Mouse (Mus musculus): Measurements from ENCODE around the gene Tcf25. TPM values are rescaled to one million over a fixed set of nuclear protein-coding genes. Genes with fewer than 3 reads are reported as not detected.
A peak's percentile ranks its signal among the peaks of the same experiment; 100 is the strongest.

Gene Tcf25
- polyA plus RNA-seq, 1 experiment = 239 TPM

DNA sequence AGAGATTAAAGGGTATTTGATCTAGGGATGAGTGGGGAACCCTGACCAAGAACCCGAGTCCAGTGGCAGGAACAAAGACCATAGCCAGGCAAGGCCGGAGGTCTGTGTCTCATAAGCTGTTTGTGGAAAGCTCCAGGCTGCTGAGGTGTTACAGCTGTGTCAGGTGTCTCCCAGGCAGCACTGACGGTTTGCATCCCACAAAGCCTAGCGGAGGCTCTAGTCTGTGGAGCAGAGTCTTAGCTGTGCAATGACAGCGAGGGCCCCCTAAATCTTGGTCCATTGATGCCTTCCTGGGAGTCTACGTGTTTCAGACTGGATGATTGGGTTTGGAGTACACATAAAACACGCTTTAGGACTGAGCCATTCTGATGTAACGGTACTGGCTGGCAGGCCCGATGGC is 28.4 kb downstream of the Tcf25 start:
- no peaks in the 10 kb centered on the region for H3K27me3 ChIP-seq (ENCODE audit: control insufficient read depth, insufficient read depth, low read length, poor library complexity, severe bottlenecking)
- peaks cover 13% of the 10 kb centered on the region for H3K36me3 ChIP-seq (ENCODE audit: control insufficient read depth, insufficient read depth, low read length, poor library complexity, severe bottlenecking)
- no peak overlapping the region for H3K4me3 ChIP-seq (ENCODE audit: low read depth, low read length)
- H3K9ac ChIP-seq (ENCODE audit: low read depth, poor library complexity, severe bottlenecking) = no peak overlapping the region
- no peak overlapping the region for H3K27ac ChIP-seq (ENCODE audit: insufficient read depth, low read length)
- no peaks in the 10 kb centered on the region for H3K9me3 ChIP-seq (replicated peaks; ENCODE audit: control insufficient read depth, insufficient read depth, low read length, poor library complexity, severe bottlenecking)
- no peaks in the 10 kb centered on the region for H3K4me1 ChIP-seq (ENCODE audit: control insufficient read depth, insufficient read depth, low read length)
- TF ChIP-seq EP300 (IDR thresholded peaks at IDR 0.05; ENCODE audit: insufficient read depth, low read depth, low read length) (no peak), CTCF (IDR thresholded peaks at IDR 0.05; ENCODE audit: low read depth, low read length) (no peak), POLR2A (IDR thresholded peaks at IDR 0.05; ENCODE audit: insufficient read depth, low read length) (no peak)

DNA sequence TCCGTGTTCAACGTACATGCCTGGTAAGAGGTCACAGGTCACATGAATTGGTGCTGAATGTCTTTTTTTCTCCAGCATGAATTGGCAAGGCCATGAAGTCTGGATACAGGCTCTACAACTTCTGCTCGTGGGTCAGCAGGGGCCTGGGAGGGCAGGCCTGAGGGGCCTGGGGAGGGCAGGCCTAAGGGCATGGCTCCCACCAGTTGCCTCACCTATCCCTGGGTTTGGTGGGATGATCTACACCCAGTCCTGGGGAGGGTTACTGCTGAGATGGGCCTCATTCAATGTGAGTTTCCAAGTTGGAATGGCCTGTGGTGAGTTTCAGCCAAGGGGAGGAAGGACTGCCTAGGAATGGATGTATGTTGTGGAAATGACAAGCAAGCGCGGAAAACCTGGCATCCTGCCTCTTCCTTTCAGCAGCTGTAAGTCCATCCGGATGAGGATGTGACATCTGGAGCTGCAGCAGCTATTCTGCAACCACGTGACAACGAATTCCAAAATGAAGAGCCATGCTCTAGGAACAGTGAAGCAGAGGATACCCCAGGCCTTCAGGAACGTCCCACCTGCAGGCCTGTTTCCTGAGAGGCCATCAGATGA is 29.3 kb downstream of the Tcf25 start:
- H3K27ac ChIP-seq (ENCODE audit: insufficient read depth, low read length) = no peak overlapping the region
- H3K36me3 ChIP-seq (ENCODE audit: control insufficient read depth, insufficient read depth, low read length, poor library complexity, severe bottlenecking) = peaks cover 13% of the 10 kb centered on the region
- TF ChIP-seq CTCF (IDR thresholded peaks at IDR 0.05; ENCODE audit: low read depth, low read length) (no peak), POLR2A (IDR thresholded peaks at IDR 0.05; ENCODE audit: insufficient read depth, low read length) (no peak), EP300 (IDR thresholded peaks at IDR 0.05; ENCODE audit: insufficient read depth, low read depth, low read length) (no peak)
- peaks cover 2% of the 10 kb centered on the region for H3K4me1 ChIP-seq (ENCODE audit: control insufficient read depth, insufficient read depth, low read length)
- H3K27me3 ChIP-seq (ENCODE audit: control insufficient read depth, insufficient read depth, low read length, poor library complexity, severe bottlenecking) = no peaks in the 10 kb centered on the region
- H3K9ac ChIP-seq (ENCODE audit: low read depth, poor library complexity, severe bottlenecking) = no peak overlapping the region
- no peaks in the 10 kb centered on the region for H3K9me3 ChIP-seq (replicated peaks; ENCODE audit: control insufficient read depth, insufficient read depth, low read length, poor library complexity, severe bottlenecking)
- H3K4me3 ChIP-seq (ENCODE audit: low read depth, low read length) = no peak overlapping the region

DNA sequence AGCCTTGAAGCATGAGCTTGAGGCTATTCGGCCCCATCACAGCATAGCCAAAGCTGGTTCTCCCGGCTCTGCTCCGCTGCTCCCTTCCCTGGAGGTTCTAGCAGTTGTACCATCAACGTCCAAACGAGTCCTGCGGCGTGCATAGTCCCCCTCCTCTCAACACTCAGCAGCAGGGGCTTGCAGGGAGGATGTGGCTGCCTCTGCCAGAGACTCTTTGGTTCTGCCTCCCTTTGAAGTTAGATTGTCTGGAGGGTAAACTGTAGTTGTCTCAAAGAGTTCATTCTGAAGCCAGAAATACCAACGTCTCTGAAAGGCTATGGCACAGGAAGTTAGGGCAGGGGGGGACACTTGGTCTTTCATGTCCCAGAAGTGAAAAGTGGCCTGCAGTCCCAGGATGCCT is 31.0 kb downstream of the Tcf25 start:
- H3K27me3 ChIP-seq (ENCODE audit: control insufficient read depth, insufficient read depth, low read length, poor library complexity, severe bottlenecking) = no peaks in the 10 kb centered on the region
- H3K4me3 ChIP-seq (ENCODE audit: low read depth, low read length) = no peak overlapping the region
- no peak overlapping the region for H3K9ac ChIP-seq (ENCODE audit: low read depth, poor library complexity, severe bottlenecking)
- no peaks in the 10 kb centered on the region for H3K9me3 ChIP-seq (replicated peaks; ENCODE audit: control insufficient read depth, insufficient read depth, low read length, poor library complexity, severe bottlenecking)
- H3K27ac ChIP-seq (ENCODE audit: insufficient read depth, low read length) = no peak overlapping the region
- peaks cover under 1% of the 10 kb centered on the region; the same call in 1 of the 2 replicates for H3K36me3 ChIP-seq (ENCODE audit: control insufficient read depth, insufficient read depth, low read length, poor library complexity, severe bottlenecking)
- TF ChIP-seq POLR2A (IDR thresholded peaks at IDR 0.05; ENCODE audit: insufficient read depth, low read length) = no peak
- no peak for TF ChIP-seq CTCF (IDR thresholded peaks at IDR 0.05; ENCODE audit: low read depth, low read length)
- no peak for TF ChIP-seq EP300 (IDR thresholded peaks at IDR 0.05; ENCODE audit: insufficient read depth, low read depth, low read length)
- H3K4me1 ChIP-seq (ENCODE audit: control insufficient read depth, insufficient read depth, low read length) = peaks cover 4% of the 10 kb centered on the region

DNA sequence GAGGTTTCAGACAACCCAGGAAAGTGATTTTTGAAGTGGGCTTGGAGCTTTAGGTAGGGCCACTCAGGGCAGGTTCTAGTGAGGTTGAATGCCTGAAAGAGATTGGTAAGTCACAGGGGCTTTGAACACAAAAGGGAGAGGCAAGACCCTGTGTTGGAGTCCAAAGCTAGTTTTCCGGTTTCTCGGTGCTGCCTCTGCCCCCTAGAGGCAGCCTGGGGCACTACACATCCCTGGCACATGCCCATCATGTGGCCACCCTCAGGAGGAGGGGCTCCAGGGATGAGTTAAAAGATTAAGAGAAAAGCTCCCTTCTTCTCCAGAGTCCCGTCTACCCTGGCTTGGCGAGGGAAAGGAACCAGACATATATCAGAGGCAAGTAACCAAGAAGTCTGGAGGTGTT is 33.2 kb downstream of the Tcf25 start, which contains the start of gene Mc1r:
Mc1r (plus strand) TSS at position 322 of the 400 bp plus-strand sequence.
- H3K27me3 ChIP-seq (ENCODE audit: control insufficient read depth, insufficient read depth, low read length, poor library complexity, severe bottlenecking) = no peaks in the 10 kb centered on the region
- H3K4me3 ChIP-seq (ENCODE audit: low read depth, low read length) = no peak within 1 kb of the TSS
- no peak within 1 kb of the TSS for H3K27ac ChIP-seq (ENCODE audit: insufficient read depth, low read length)
- TF ChIP-seq CTCF (IDR thresholded peaks at IDR 0.05; ENCODE audit: low read depth, low read length) = peak; percentile 91
- TF ChIP-seq EP300 (IDR thresholded peaks at IDR 0.05; ENCODE audit: insufficient read depth, low read depth, low read length) = no peak
- TF ChIP-seq POLR2A (IDR thresholded peaks at IDR 0.05; ENCODE audit: insufficient read depth, low read length) = no peak
- H3K9me3 ChIP-seq (replicated peaks; ENCODE audit: control insufficient read depth, insufficient read depth, low read length, poor library complexity, severe bottlenecking) = no peaks in the 10 kb centered on the region
- peaks cover 4% of the 10 kb centered on the region for H3K4me1 ChIP-seq (ENCODE audit: control insufficient read depth, insufficient read depth, low read length)
- no peak within 1 kb of the TSS for H3K9ac ChIP-seq (ENCODE audit: low read depth, poor library complexity, severe bottlenecking)
- H3K36me3 ChIP-seq (ENCODE audit: control insufficient read depth, insufficient read depth, low read length, poor library complexity, severe bottlenecking) = no peaks in the 10 kb centered on the region

DNA sequence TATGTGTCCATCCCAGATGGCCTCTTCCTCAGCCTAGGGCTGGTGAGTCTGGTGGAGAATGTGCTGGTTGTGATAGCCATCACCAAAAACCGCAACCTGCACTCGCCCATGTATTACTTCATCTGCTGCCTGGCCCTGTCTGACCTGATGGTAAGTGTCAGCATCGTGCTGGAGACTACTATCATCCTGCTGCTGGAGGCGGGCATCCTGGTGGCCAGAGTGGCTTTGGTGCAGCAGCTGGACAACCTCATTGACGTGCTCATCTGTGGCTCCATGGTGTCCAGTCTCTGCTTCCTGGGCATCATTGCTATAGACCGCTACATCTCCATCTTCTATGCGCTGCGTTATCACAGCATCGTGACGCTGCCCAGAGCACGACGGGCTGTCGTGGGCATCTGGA is 34.1 kb downstream of the Tcf25 start:
- Histone ChIP-seq H3K9ac (ENCODE audit: low read depth, poor library complexity, severe bottlenecking) (no peak overlapping the region), H3K27ac (ENCODE audit: insufficient read depth, low read length) (no peak overlapping the region), H3K27me3 (ENCODE audit: control insufficient read depth, insufficient read depth, low read length, poor library complexity, severe bottlenecking) (no peaks in the 10 kb centered on the region), H3K4me3 (ENCODE audit: low read depth, low read length) (no peak overlapping the region), H3K36me3 (ENCODE audit: control insufficient read depth, insufficient read depth, low read length, poor library complexity, severe bottlenecking) (no peaks in the 10 kb centered on the region), H3K9me3 (replicated peaks; ENCODE audit: control insufficient read depth, insufficient read depth, low read length, poor library complexity, severe bottlenecking) (no peaks in the 10 kb centered on the region), H3K4me1 (ENCODE audit: control insufficient read depth, insufficient read depth, low read length) (peaks cover 4% of the 10 kb centered on the region)
- TF ChIP-seq POLR2A (IDR thresholded peaks at IDR 0.05; ENCODE audit: insufficient read depth, low read length) = no peak

DNA sequence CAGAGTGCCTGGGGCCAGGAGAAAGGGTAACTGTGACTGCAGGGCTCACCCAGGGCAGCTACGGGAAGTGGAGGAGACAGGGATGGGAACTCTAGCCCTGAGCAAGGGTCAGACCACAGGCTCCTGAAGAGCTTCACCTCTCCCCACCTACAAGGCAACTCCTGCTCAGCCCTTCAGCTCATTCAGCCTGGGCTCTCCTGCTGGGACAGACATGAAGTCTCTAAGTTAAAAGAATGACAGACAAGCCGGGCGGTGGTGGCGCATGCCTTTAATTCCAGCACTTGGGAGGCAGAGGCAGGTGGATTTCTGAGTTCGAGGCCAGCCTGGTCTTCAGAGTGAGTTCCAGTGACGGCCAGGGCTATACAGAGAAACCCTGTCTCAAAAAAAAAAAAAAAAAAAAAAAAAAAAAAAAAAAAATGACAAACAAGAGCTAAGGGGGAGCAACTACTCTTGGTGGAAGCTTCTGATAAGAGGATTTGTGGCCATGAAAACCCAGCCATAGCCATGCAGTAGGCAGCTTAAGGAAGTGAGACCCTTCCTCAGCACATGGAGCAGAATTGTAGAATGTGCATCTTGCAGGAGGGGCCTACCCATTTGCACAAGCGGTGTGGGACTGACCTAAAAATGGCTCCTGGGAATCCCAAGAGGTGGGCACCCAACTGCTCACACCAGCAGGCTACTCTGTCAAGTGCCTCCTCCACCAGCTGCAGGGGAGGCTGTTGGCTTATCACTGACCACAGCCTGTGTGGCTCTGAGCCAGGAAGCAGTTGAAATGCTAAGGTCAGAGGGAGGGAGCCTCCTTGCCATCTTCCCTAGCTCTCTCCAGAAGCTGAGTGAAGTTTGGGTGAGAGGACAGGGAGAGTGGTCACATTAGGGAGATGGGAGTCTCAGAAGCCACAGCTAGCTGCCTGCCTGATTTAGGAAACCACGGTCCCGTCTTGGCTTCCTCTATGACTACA is 35.3 kb downstream of the Tcf25 start:
- Histone ChIP-seq H3K27me3 (ENCODE audit: control insufficient read depth, insufficient read depth, low read length, poor library complexity, severe bottlenecking) (no peaks in the 10 kb centered on the region), H3K27ac (ENCODE audit: insufficient read depth, low read length) (no peak overlapping the region), H3K4me3 (ENCODE audit: low read depth, low read length) (no peak overlapping the region), H3K4me1 (ENCODE audit: control insufficient read depth, insufficient read depth, low read length) (peaks cover 8% of the 10 kb centered on the region), H3K36me3 (ENCODE audit: control insufficient read depth, insufficient read depth, low read length, poor library complexity, severe bottlenecking) (no peaks in the 10 kb centered on the region), H3K9ac (ENCODE audit: low read depth, poor library complexity, severe bottlenecking) (no peak overlapping the region), H3K9me3 (replicated peaks; ENCODE audit: control insufficient read depth, insufficient read depth, low read length, poor library complexity, severe bottlenecking) (no peaks in the 10 kb centered on the region)
- TF ChIP-seq CTCF (IDR thresholded peaks at IDR 0.05; ENCODE audit: low read depth, low read length) (no peak), POLR2A (IDR thresholded peaks at IDR 0.05; ENCODE audit: insufficient read depth, low read length) (no peak), EP300 (IDR thresholded peaks at IDR 0.05; ENCODE audit: insufficient read depth, low read depth, low read length) (no peak)
